Mouse (Mus musculus) spleen, postnatal 14 days (tissue): Measurements from ENCODE around the gene Atg13.

Source experiments
- DNase-seq, 2 experiments: peaks; one replicate each; pipeline ENCODE4 v3.0.0; 2021 to 2022; ENCODE audit warnings: low spot score in 2 of 2

The Atg13 gene

DNA sequence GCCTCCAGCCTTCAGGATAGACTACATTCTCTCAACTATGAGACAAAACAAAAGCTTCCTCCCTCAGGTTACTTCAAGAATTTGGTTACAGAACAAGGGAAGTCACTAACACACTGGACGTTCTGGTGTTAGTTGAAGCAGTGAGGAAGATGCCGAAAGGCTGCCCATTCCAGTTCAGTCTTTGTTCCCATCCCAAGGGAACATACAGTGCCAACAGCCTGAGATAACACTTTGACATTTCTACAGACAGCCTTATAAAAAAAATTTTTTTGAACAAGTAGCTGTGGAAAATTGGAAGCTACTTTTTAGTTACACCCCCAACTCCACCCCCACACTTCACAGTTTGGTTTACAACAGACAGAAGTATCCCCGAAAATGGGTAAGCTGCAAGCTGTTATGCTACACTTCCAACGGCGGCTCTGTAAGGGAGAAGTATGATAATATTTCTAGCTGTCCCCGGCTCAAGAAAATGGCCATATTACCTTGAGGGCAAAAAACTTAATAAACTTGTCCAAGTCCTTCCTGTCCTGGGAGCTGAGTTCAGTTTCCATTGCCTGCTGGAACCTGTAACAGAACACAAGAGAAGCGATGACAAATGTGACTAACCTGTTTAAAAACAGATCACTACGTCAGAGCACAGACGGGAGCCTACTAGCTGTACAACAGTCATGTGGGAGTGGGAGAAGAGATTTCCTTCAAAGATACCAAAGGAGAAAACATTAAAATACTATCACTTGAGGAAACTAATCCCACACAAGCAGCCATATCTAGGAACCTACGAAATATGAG, 14.7 kb downstream of the Atg13 start:
- DNase-seq: no peak

DNA sequence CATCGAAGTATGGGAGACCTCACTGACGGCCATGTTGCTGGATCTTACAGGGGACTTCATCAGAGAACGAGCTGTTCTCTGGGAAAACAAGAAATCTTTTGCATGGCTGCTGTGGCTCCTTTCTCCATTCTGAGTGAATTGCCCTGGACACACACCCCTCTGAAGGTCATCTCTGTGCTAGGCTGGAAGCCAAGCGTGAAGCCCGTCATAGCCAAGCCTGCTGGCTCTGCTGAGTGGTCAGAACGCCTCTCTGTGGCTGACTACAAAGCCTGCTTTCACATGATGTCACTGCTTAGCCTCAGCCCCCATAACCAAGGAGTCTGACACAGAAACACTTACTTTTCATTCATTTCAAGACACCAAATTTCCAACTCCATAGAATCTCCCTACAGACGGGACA, 20.9 kb downstream of the Atg13 start:
- DNase-seq: no peak

DNA sequence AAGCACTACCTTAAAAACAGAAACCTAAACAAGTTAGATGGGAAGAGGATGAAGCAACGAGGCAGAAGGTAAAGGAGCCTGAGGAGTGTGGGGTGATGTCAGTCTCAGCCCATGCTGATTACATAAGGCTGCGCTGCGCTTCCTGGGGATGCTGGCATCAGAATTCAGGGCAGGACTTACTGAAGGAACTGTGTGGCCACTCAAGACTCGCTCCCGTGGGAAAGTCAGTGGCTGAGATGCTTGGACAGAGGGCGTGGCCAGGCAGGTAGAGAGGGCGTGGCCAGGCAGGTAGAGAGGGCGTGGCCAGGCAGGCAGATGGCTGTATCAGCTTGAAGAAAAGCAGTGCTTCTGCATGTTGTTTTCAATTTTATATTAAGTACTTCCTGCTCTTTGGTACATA, 26.5 kb downstream of the Atg13 start:
- no peak for DNase-seq

DNA sequence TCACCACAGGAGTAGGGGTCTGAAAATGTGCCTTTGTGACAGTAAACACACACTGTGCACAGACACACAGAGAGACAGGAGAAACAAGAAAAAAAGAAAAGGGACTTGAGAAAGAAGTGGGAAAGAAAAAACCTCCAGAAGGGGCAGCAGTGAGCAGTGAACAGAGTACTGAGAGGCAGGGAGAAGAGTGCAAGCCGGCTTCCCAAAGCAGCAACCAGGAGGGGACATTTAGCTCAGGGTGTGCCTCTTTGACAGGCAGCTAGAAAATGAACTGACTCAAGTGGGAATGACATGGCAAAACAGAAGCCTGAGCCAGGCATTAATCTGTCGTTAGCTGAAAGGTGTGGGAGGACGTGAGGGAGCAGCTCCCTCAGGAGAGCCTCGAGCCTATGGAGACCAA, 27.5 kb downstream of the Atg13 start:
- DNase-seq: peak in 1 of 2 experiments; percentile 7

DNA sequence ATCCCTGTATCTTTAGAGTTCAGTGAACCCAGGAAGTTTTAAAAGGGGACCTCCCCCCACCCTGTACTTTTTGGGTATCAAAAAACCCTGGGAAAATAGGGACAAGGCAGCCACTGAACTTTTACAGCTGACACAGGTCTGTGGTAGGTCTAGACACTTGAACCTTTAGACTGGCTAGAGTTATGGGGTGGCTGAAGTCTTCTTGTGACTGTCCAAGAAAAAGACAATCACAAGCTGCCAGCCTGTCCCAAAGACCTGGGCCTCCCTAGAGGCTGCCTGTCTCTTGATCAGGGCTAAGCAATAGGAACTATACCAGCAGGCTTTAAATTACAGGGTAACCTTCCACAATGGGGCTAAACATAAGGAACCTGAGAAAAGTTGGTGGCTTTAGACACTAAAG, 33.4 kb downstream of the Atg13 start:
- DNase-seq: no peak

DNA sequence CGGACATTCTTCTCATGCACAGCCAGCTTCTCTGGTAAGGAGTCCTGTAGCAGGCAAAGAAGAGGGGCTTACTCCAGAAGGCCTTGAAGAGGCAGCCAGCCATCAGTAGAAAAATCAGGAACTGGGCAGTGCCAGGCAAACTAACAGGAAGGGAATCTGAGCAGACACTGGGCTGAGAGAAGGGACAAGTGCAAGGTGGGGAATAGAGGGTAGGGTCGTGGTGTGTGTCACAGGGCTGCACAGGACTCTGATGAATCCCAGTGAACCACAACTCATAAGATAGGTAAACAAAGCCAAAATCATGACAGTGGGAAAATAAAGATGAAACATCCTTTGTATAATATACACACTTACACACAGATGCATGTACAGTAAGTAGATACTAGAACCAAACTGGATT, 34.0 kb downstream of the Atg13 start:
- DNase-seq: no peak

DNA sequence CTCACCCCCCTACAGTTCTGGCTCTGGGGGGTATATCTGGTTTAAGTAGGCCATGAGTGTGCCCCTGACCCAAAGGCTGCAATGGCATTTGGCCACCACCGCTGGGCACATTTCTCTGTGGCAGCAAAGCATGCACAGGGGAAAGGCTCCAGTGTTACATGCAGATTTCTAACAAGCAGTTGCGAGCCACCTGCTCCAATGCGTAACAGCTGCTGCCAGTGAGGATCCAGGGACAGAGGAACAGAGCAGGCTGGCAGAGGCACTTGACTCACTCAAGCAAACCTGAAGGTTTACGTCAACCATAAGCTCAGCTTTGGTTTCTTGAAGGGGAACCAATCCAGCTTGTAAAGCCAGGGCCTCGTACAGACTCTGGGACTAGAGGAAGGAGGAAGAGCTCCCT, 35.5 kb downstream of the Atg13 start:
- no peak for DNase-seq

DNA sequence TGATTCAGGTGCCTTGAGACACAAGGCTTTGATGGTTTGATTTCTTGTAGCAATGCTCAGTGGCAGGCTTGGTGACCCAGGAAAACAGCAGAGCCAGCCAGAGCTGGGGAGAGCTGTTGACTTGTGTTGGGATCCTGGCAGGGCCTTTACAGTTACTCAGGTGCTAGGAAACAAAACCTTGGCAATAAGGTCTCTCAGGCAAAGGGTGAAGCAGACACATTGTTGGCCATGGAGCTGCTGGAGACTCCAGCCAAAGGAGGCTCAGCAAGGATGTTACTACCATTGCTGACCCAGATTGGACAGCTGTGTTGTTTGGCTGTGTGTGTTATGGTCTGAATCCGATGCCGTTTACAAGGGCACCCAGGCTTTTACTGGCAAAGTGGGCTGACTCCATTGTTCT, 36.8 kb downstream of the Atg13 start:
- no peak for DNase-seq

DNA sequence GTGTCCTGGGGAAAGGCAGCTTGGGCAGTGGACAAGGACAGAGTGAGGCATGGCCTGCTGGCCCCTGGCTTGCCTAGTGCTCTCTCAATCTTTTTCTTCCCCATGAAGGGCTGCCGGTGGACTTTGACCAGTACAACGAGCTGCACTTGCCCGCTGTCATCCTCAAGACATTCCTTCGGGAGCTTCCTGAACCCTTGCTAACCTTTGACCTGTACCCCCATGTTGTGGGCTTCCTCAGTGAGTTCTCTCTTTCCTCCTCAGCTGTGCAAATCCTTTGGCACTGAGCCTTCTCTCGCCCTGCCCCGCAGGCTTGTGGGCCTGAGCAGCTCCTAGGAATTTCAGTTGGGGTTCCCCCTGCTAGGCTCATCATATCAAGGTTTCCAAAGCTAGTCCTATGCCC, 40.3 kb downstream of the Atg13 start:
- no peak for DNase-seq

DNA sequence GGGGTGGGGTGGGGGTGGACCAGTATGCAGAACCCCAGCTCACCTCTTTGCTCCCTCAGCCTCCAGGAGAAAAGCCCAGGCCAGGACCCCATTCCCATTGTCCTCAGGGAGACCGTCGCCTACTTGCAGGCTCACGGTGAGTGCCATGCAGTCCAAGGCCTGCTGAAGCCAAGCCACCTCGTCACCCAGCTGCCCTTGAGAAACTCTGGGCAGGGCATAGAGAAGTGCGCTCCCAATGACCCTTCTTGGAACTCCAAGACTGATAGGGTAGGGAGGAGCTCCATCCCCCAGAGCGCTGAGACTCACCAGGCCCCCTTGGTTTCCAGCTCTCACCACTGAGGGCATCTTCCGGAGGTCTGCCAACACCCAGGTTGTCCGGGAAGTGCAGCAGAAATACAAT, 41.0 kb downstream of the Atg13 start:
- DNase-seq: no peak

DNA sequence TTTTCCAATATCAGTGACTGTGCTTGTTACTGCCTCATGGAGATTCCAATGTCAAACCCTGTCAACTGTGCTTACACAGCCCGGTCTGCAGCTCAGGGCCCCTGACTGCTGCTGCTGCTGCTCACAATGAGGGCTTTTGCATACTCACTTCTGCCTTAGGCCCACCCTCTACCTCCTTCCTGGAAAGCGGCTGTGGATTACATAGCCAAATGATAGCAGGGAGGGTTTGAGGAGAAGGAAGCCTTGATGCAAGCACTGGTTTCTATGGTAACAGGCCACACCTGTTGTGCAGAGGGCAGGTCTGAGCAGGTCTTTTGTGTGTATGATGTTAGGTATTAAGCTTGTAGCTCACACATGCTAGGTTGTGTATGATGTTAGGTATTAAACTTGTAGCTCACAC, 42.6 kb downstream of the Atg13 start:
- no peak for DNase-seq

DNA sequence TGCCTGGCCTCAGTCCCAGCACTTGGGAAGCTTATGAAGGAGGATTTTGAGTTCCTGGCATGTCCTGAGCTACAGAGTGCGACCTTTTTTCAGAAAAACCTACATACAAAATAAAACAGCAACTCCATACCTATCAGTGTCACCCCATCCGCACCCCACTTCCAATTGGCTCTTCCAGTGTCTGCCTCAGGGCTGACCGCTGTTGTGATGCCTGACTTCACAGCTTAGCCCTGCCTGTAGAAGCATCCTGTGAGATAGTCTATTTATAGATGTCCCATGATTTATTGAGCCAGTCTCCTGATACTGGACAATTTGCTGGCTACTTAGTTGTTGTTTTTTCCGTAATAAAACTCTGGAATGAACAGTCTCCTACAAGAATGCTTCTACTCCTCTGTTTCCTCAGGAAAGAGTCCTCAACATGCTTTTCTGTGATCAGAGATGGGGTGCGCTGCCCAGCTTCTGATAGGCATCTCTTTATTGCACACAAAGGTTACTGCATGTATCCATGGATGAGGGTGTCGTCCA, 43.9 kb downstream of the Atg13 start:
- DNase-seq: no peak

DNA sequence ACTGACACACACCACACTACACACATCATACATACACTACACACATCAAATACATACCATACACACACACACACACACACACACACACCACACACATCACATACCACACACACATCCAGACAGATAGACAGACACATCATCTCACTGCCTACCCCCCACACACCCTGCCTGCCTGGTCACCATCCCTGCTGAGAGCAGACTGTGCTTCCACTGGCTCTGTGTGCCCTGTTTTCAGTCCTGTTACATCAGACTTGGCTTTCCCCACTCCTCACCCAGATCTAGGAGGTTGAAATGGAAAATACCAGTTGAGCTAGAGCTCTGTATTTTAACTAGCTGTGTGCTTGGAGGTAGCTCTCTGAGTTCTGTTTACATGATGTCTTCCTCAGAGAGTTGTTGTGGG, 45.6 kb downstream of the Atg13 start:
- DNase-seq: no peak

DNA sequence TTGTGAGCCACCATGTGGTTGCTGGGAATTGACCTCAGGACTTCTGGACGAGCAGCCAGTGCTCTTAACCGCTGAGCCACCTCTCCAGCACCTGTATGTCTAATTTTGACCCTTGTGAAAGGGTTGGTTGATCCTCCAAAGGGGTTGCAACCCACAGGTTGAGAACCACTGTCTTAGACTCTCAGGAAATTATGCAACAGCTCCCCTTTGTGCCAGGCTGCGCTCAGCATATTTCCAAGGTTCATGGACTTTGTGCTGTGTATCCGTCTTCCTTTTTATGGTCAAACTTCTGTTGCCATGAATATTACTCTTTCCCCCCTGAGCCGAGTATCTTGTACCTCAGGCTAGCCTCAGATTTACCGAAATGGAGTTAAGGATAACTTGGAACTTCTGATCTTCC, 49.4 kb downstream of the Atg13 start:
- DNase-seq: no peak

DNA sequence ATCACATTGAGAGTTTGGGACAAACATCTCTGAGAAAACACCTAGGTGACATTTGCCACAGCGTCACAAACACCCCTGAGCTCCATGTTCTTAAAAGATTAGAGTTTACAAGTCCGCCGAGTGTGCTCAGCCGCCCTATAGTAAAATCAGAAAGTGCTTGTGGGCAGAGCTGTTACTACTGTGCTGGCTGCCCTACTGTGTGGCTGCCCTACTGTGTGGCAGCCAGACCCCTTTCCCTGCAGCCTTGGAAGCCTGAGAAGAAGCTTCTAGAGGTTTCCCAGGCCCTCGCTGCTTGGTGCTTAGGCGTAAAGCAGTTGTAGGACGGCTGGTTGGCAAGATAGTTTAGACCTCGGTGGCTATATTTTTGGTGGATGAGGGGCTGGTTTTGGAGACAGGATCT, 50.7 kb downstream of the Atg13 start:
- DNase-seq: no peak

DNA sequence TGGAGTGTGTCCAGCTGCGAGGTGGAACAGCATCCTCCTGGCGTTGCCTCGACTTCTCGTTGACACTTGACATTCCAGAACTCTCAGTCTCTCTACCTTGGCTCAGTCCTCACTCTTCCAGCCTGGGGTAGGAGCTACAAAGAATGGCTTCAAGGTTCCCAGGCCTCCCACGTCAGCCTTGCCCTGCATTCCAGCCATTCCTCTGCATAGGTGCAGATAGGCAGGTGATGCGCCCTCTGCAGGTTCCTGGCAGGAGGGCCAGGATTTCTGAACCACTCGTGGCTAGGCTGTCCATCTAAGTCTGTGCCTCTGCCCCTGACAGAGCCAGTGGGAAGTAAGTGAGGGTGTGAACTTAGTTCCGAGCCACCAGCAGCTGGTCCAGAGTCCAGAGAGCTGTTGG, 53.6 kb downstream of the Atg13 start:
- DNase-seq: no peak

DNA sequence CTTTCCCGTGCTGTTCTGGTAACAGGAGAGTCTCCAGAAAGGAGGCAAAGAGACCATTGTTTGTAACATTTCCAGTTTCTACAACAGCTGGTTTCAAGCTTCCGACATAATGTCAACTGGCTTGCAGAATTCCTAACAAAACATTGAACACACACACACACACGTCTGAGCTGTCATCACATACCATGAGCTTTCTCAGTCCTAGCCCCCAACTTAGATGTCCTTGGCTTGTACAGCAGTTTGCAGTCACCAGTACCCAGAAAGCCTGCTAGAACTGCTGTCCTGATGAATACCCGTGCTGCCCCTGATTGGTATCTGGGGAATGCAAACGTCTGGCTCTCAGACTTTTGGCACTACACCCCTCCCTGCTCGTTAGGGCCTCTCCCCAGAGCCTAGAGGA, 54.5 kb downstream of the Atg13 start:
- DNase-seq: no peak

DNA sequence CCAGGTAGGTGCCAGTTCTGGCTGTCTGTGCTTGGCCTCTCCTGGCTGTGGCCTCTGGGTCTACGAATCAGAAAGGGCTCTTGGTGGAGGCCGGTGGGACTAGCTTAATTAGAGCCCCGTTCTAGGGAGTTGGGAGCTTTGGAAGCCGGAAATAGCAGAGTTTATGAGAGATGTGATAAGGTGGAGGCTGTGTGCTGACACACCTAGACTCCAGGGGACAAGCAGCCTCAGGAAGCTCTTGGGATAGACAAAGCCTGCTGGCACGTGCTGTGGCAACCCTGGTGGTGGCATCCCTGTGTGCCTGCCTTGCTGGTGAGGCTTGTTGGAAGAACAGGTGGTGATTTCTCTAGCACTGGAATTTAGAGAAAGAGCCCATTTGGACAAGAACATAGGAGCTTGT, 55.0 kb downstream of the Atg13 start:
- DNase-seq: no peak

DNA sequence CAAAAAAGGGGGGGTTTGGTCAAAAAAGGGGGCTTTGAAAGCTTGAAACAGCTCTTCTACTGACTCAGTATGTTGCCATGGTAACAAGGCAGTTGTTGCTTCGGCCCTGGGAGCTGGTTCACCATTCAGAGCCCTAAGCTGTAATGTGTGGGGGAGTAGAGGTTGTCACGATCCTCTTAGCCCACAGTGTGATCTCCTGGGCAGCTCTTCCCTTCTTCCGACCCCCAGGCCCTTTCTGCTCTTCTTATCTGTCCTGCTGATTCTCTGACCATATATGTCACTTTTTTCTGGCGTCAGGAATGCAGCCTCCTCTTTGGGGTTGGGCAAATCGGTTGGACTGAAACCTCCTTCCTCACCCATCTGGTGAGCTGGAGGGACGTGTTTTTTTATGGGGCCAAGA, 57.5 kb downstream of the Atg13 start:
- no peak for DNase-seq

DNA sequence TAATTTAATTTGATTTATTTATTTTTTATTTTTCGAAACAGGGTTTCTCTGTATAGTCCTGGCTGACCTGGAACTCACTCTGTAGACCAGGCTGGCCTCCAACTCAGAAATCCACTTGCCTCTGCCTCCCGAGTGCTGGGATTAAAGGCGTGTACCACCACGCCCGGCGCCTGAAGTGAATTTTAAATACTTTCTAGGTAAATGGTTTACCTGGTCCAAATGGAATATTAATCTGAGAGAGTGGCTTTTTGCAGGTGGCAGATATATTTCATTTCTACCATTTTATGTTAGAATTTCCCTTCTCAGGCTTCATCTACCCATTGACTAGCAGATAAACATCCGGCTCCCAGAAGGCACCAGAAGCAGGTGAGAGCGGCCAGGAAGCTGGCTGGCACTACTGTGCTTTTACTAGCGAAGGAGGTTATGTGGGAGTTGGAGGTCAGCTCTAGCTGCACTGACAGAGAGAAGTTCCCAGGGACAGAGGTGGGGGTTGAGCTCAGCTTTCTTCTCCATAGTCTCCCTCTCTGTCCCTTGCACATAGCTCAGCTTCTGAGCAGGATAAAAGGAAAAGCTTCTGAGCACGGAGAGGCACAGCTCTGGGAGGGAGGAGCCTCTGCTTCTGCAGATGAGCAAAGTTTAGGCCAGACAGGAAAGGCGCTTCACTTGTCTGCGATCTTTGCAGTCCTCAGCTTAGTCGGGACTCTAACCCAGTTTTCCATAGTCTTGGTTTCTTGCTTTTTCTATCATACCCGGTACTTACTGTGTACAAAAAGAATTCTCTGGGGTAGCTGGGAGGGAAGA, 58.7 kb downstream of the Atg13 start:
- no peak for DNase-seq

DNA sequence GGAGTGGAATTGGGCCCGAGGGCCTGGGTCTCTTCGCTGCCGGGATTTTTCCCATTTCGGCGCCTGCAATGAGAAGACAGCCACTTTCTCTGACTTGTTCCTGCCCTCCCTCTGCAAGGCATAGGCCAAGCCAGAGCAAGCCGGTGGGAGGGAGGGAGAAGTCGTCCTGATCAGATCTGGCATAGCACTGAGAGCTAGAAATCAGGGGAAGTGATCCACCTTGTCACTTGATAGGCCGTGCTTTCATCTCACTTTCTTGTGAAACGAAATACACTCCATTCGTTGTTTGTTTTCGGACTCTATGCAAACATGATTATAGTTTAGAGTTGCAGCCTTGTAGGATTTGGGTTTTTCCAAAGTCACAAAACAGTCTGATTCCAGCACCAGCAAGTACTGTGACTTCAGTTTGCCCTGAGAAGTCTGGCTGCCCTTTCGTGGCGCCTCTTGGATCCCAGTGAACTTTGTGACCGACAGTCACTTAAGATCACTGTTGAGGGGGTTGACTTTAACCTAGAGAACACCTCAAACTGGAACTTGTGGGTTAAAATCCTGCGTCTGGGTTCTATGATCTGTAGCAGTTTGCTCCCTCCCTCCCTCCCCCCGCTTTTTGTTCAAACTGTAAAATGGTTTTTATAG, 59.9 kb downstream of the Atg13 start:
- DNase-seq: no peak

DNA sequence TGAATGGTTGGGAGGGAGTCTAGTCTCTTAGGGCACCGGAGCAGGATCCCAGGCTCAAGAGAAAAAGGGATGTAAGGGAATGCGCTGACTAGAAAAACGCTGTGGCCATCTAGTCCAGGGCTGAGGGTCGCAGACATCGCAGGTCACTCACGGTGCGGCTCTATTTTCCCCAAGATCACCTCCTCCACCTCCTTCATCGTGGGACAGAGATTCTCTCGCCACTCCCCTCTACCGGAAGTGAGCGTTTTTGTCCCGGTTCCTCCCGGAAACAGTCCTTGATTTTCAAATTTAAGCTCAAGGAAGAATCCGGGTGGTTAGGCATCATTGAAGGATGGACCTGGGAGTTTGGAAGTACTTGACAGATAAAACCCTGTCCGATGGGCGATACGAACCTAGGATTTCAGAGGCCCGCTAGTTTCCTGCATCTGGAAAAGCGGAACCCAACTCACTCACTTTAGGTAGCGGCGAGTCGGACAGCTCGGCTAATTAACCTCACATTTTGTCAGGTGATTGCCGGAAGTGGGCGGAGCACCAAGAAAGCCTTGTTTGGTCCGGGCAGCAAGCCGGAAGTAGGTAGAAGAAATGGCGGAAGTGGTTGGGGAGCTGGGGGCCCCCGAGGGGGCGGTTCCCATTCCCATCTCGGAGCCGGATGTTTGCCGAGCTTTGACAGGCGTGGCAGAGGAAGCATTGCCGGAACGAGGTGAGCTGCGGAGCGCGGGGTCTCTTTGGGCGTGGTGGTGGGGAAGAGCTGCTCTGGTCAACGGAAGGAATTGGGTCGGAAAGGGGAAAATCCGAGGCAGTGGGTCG, 60.6 kb downstream of the Atg13 start, which contains the start of the genes Zfp408 and Arhgap1:
Gene Zfp408, minus strand, starts transcription at position 239 of the 807 bp plus-strand sequence.
Gene Arhgap1, plus strand, starts transcription at position 308 of the 807 bp plus-strand sequence.
- DNase-seq: peak; percentile 87 to 94
